Mouse (Mus musculus): Measurements from ENCODE around the gene Mc1r. TPM values are rescaled to one million over a fixed set of nuclear protein-coding genes. Genes with fewer than 3 reads are reported as not detected.
"Not testable (repeated sequence)": the region's sequence is repeated elsewhere in the genome, so short reads cannot be mapped to it uniquely, and the experiment has no call there.

Mc1r gene
- polyA plus RNA-seq, 1 experiment from 2014 or later = not detected

GRCm38 (mm10) chr8:123446799-123447198, 39.9 kb downstream of the Mc1r start:
- no peak overlapping the region for H3K4me3 ChIP-seq (replicated peaks; ENCODE audit: low read depth, low read length)
- WGBS = 89% methylated on average over 6 of the region's 6 CpGs
- TF ChIP-seq CTCF (IDR thresholded peaks at IDR 0.05; ENCODE audit: low read depth) = no peak
- no peak overlapping the region for H3K4me2 ChIP-seq (ENCODE audit: low read length)
- no peak overlapping the region for H3K9ac ChIP-seq (ENCODE audit: low read depth, low read length)
- DNase-seq (ENCODE audit: low spot score) (no peak), ATAC-seq (replicated peaks; ENCODE audit: low FRiP score, low read depth) (no peak)
- no peak overlapping the region for H3K27ac ChIP-seq
- peaks cover 8% of the 10 kb centered on the region; the same call in 1 of the 2 replicates for H3K4me1 ChIP-seq (replicated peaks; ENCODE audit: insufficient read depth, low read length)
- H3K36me3 ChIP-seq (ENCODE audit: insufficient read depth, low read length) = 0 out of 2 replicates have a peak, but pooled peaks cover 14% of the 10 kb centered on the region
- no peaks in the 10 kb centered on the region for H3K27me3 ChIP-seq (ENCODE audit: insufficient read depth, low read length)
- no peaks in the 10 kb centered on the region for H3K9me3 ChIP-seq (replicated peaks; ENCODE audit: low read length)

GRCm38 (mm10) chr8:123450783-123451182, 43.9 kb downstream of the Mc1r start:
- H3K36me3 ChIP-seq (ENCODE audit: insufficient read depth, low read length) = peaks cover 40% of the 10 kb centered on the region
- WGBS = 90% methylated on average over 5 of the region's 5 CpGs

GRCm38 (mm10) chr8:123451747-123452146, 44.8 kb downstream of the Mc1r start:
- H3K36me3 ChIP-seq (ENCODE audit: insufficient read depth, low read length) = peaks cover 40% of the 10 kb centered on the region
- ATAC-seq (replicated peaks; ENCODE audit: low FRiP score, low read depth) = not testable (repeated sequence)

More at GRCm38 (mm10) chr8:123450783-123451182, 43.9 kb downstream of the Mc1r start:
- Histone ChIP-seq H3K4me2 (ENCODE audit: low read length) (no peak overlapping the region), H3K9me3 (replicated peaks; ENCODE audit: low read length) (no peaks in the 10 kb centered on the region), H3K4me3 (replicated peaks; ENCODE audit: low read depth, low read length) (no peak overlapping the region), H3K4me1 (replicated peaks; ENCODE audit: insufficient read depth, low read length) (no peaks in the 10 kb centered on the region), H3K9ac (ENCODE audit: low read depth, low read length) (no peak overlapping the region), H3K27me3 (ENCODE audit: insufficient read depth, low read length) (no peaks in the 10 kb centered on the region), H3K27ac (no peak overlapping the region)
- DNase-seq (ENCODE audit: low spot score) = no peak
- no peak for ATAC-seq (replicated peaks; ENCODE audit: low FRiP score, low read depth)
- TF ChIP-seq CTCF (IDR thresholded peaks at IDR 0.05; ENCODE audit: low read depth) = no peak

GRCm38 (mm10) chr8:123452149-123452548, 45.2 kb downstream of the Mc1r start:
- no peak for TF ChIP-seq CTCF (IDR thresholded peaks at IDR 0.05; ENCODE audit: low read depth)
- 64% methylated on average over 4 of the region's 4 CpGs for WGBS
- Histone ChIP-seq H3K9ac (ENCODE audit: low read depth, low read length) (no peak overlapping the region), H3K4me2 (ENCODE audit: low read length) (no peak overlapping the region), H3K4me3 (replicated peaks; ENCODE audit: low read depth, low read length) (no peak overlapping the region), H3K27me3 (ENCODE audit: insufficient read depth, low read length) (no peaks in the 10 kb centered on the region), H3K4me1 (replicated peaks; ENCODE audit: insufficient read depth, low read length) (no peaks in the 10 kb centered on the region), H3K27ac (no peak overlapping the region), H3K36me3 (ENCODE audit: insufficient read depth, low read length) (peaks cover 38% of the 10 kb centered on the region), H3K9me3 (replicated peaks; ENCODE audit: low read length) (no peaks in the 10 kb centered on the region)
- no peak for ATAC-seq (replicated peaks; ENCODE audit: low FRiP score, low read depth)
- DNase-seq (ENCODE audit: low spot score) = no peak

More at GRCm38 (mm10) chr8:123451747-123452146, 44.8 kb downstream of the Mc1r start:
- H3K4me1 ChIP-seq (replicated peaks; ENCODE audit: insufficient read depth, low read length); DNase-seq (ENCODE audit: low spot score); H3K9ac ChIP-seq (ENCODE audit: low read depth, low read length); H3K4me2 ChIP-seq (ENCODE audit: low read length); H3K4me3 ChIP-seq (replicated peaks; ENCODE audit: low read depth, low read length); H3K27ac ChIP-seq; H3K27me3 ChIP-seq (ENCODE audit: insufficient read depth, low read length); H3K9me3 ChIP-seq (replicated peaks; ENCODE audit: low read length): not testable (repeated sequence)
- 96% methylated on average over 12 of the region's 12 CpGs for WGBS

- WGBS = 75% methylated on average over 7 of the region's 7 CpGs
- no peaks in the 10 kb centered on the region for H3K4me1 ChIP-seq (replicated peaks; ENCODE audit: insufficient read depth, low read length)
- H3K9ac ChIP-seq (ENCODE audit: low read depth, low read length) = no peak overlapping the region
- H3K4me3 ChIP-seq (replicated peaks; ENCODE audit: low read depth, low read length) = no peak overlapping the region
- no peaks in the 10 kb centered on the region for H3K9me3 ChIP-seq (replicated peaks; ENCODE audit: low read length)
- no peak overlapping the region for H3K4me2 ChIP-seq (ENCODE audit: low read length)
- no peak for DNase-seq (ENCODE audit: low spot score)
- ATAC-seq (replicated peaks; ENCODE audit: low FRiP score, low read depth) = no peak
- peaks cover 42% of the 10 kb centered on the region for H3K36me3 ChIP-seq (ENCODE audit: insufficient read depth, low read length)
- no peak overlapping the region for H3K27ac ChIP-seq
- TF ChIP-seq CTCF (IDR thresholded peaks at IDR 0.05; ENCODE audit: low read depth) = no peak
- H3K27me3 ChIP-seq (ENCODE audit: insufficient read depth, low read length) = no peaks in the 10 kb centered on the region
Measured at GRCm38 (mm10) chr8:123453291-123453690, 46.4 kb downstream of the Mc1r start.

GRCm38 (mm10) chr8:123453951-123454350, 47.0 kb downstream of the Mc1r start:
- TF ChIP-seq CTCF (IDR thresholded peaks at IDR 0.05; ENCODE audit: low read depth) = no peak
- no peak for DNase-seq (ENCODE audit: low spot score)
- peaks cover 49% of the 10 kb centered on the region for H3K36me3 ChIP-seq (ENCODE audit: insufficient read depth, low read length)
- H3K27ac ChIP-seq = no peak overlapping the region
- no peak overlapping the region for H3K4me3 ChIP-seq (replicated peaks; ENCODE audit: low read depth, low read length)
- ATAC-seq (replicated peaks; ENCODE audit: low FRiP score, low read depth) = no peak
- 81% methylated on average over 5 of the region's 5 CpGs for WGBS
- H3K4me2 ChIP-seq (ENCODE audit: low read length) = no peak overlapping the region
- no peaks in the 10 kb centered on the region for H3K9me3 ChIP-seq (replicated peaks; ENCODE audit: low read length)
- H3K27me3 ChIP-seq (ENCODE audit: insufficient read depth, low read length) = no peaks in the 10 kb centered on the region
- H3K4me1 ChIP-seq (replicated peaks; ENCODE audit: insufficient read depth, low read length) = no peaks in the 10 kb centered on the region
- no peak overlapping the region for H3K9ac ChIP-seq (ENCODE audit: low read depth, low read length)

- no peak overlapping the region for H3K4me2 ChIP-seq (ENCODE audit: low read length)
- H3K9ac ChIP-seq (ENCODE audit: low read depth, low read length) = no peak overlapping the region
- no peak overlapping the region for H3K27ac ChIP-seq
- no peaks in the 10 kb centered on the region for H3K27me3 ChIP-seq (ENCODE audit: insufficient read depth, low read length)
- no peaks in the 10 kb centered on the region for H3K9me3 ChIP-seq (replicated peaks; ENCODE audit: low read length)
- H3K4me1 ChIP-seq (replicated peaks; ENCODE audit: insufficient read depth, low read length) = no peaks in the 10 kb centered on the region
- peaks cover 55% of the 10 kb centered on the region for H3K36me3 ChIP-seq (ENCODE audit: insufficient read depth, low read length)
- DNase-seq (ENCODE audit: low spot score) (no peak), ATAC-seq (replicated peaks; ENCODE audit: low FRiP score, low read depth) (no peak)
- no peak for TF ChIP-seq CTCF (IDR thresholded peaks at IDR 0.05; ENCODE audit: low read depth)
- H3K4me3 ChIP-seq (replicated peaks; ENCODE audit: low read depth, low read length) = no peak overlapping the region
- WGBS = 93% methylated on average over 6 of the region's 6 CpGs
Measured at GRCm38 (mm10) chr8:123454559-123454958, 47.7 kb downstream of the Mc1r start.

Other genes with a start within 250 kb of the Mc1r start
- gene Sult5a1, start 248.8 kb upstream of the Mc1r start, polyA plus RNA-seq (2015; fragmentation: Nextera tagmentation; extraction: Ambion mirVana) = 12.0 and 13.9 TPM in 2 replicates
- 29.4 and 33.9 TPM in 2 replicates for gene Dpep1, start 220.9 kb upstream of the Mc1r start, polyA plus RNA-seq (2015; fragmentation: Nextera tagmentation; extraction: Ambion mirVana)
- 126 and 138 TPM in 2 replicates for gene Chmp1a, start 194.3 kb upstream of the Mc1r start, polyA plus RNA-seq (2015; fragmentation: Nextera tagmentation; extraction: Ambion mirVana)
- 7.1 and 8.2 TPM in 2 replicates for gene Spata33, start 194.3 kb upstream of the Mc1r start, polyA plus RNA-seq (2015; fragmentation: Nextera tagmentation; extraction: Ambion mirVana)
- 28.7 and 29.2 TPM in 2 replicates for gene Cdk10, start 182.3 kb upstream of the Mc1r start, polyA plus RNA-seq (2015; fragmentation: Nextera tagmentation; extraction: Ambion mirVana)
- 6.1 and 8.2 TPM in 2 replicates for gene Spata2l, start 170.9 kb upstream of the Mc1r start, polyA plus RNA-seq (2015; fragmentation: Nextera tagmentation; extraction: Ambion mirVana)
- gene Zfp276, start 152.9 kb upstream of the Mc1r start, polyA plus RNA-seq (2015; fragmentation: Nextera tagmentation; extraction: Ambion mirVana) = 13.1 and 15.0 TPM in 2 replicates
- gene Vps9d1, start 152.8 kb upstream of the Mc1r start, polyA plus RNA-seq (2015; fragmentation: Nextera tagmentation; extraction: Ambion mirVana) = 16.5 and 17.3 TPM in 2 replicates
- 18.7 and 21.5 TPM in 2 replicates for gene Fanca, start 88.5 kb upstream of the Mc1r start, polyA plus RNA-seq (2015; fragmentation: Nextera tagmentation; extraction: Ambion mirVana)
- gene Spire2, start 74.4 kb upstream of the Mc1r start, polyA plus RNA-seq (2015; fragmentation: Nextera tagmentation; extraction: Ambion mirVana) = 5.7 and 5.8 TPM in 2 replicates
- gene Tcf25, start 33.4 kb upstream of the Mc1r start, polyA plus RNA-seq (2015; fragmentation: Nextera tagmentation; extraction: Ambion mirVana) = 168 and 170 TPM in 2 replicates
- gene Tubb3, start 4.3 kb downstream of the Mc1r start, polyA plus RNA-seq (2015; fragmentation: Nextera tagmentation; extraction: Ambion mirVana) = 0.23 and 0.75 TPM in 2 replicates
- gene Def8, start 16.4 kb downstream of the Mc1r start, polyA plus RNA-seq (2015; fragmentation: Nextera tagmentation; extraction: Ambion mirVana) = 33.4 and 36.6 TPM in 2 replicates
- 40.3 and 48.0 TPM in 2 replicates for gene Afg3l1, start 70.8 kb downstream of the Mc1r start, polyA plus RNA-seq (2015; fragmentation: Nextera tagmentation; extraction: Ambion mirVana)
- 2.4 and 3.3 TPM in 2 replicates for gene Dbndd1, start 108.4 kb downstream of the Mc1r start, polyA plus RNA-seq (2015; fragmentation: Nextera tagmentation; extraction: Ambion mirVana)
- 27.1 and 29.2 TPM in 2 replicates for gene Gas8, start 111.7 kb downstream of the Mc1r start, polyA plus RNA-seq (2015; fragmentation: Nextera tagmentation; extraction: Ambion mirVana)
- 4.3 and 4.9 TPM in 2 replicates for gene Rhou, start 246.8 kb downstream of the Mc1r start, polyA plus RNA-seq (2015; fragmentation: Nextera tagmentation; extraction: Ambion mirVana)